Mouse (Mus musculus) megakaryocyte, adult 5-6 weeks (primary cell): ENCODE measurements around the gene Fam214b. TPM values are rescaled to one million over a fixed set of nuclear protein-coding genes. Genes with fewer than 3 reads are reported as not detected.

ENCODE experiments used
- ATAC-seq: 2 replicates; pipeline ENCODE4 v1.8.0; 2016; ENCODE audit warnings: mild to moderate bottlenecking, inconsistent platforms; ENCODE audit not compliant: poor library complexity, severe bottlenecking
- total RNA-seq, 2 experiments: library from RNA; stranded (forward) in 1 of 2; stranded (reverse) in 1 of 2; fragments of 153-499, 151-499 nt in 1 of 2; fragments of 221-1000, 200-1000 nt in 1 of 2; gene quantifications; 2 replicates each; pipeline versions ENCODE4 v1.2.3 to v1.2.4; 2015 to 2017

Gene Fam214b
- total RNA-seq, 2 experiments from 2014 or later, result 15.4 to 31.7 TPM

DNA sequence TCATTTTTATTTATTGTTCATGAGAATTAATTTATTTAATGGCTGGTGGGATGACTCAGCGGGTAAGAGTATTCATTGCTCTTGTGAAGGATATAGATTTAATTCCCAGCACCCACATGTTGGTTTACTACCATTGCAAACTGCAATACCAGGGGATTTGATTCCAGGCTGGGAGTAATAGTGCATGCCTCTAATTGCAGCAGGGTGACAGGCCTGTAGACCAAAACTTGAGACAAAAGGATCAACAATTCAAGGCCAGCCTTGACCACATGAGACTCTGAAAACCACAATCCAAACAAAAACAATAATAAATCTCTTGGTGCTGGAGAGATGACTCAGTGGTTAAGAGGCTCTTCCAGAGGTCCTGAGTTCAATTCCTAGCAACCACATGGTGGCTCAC, 33.9 kb downstream of the Fam214b start:
- ATAC-seq, result no peak

DNA sequence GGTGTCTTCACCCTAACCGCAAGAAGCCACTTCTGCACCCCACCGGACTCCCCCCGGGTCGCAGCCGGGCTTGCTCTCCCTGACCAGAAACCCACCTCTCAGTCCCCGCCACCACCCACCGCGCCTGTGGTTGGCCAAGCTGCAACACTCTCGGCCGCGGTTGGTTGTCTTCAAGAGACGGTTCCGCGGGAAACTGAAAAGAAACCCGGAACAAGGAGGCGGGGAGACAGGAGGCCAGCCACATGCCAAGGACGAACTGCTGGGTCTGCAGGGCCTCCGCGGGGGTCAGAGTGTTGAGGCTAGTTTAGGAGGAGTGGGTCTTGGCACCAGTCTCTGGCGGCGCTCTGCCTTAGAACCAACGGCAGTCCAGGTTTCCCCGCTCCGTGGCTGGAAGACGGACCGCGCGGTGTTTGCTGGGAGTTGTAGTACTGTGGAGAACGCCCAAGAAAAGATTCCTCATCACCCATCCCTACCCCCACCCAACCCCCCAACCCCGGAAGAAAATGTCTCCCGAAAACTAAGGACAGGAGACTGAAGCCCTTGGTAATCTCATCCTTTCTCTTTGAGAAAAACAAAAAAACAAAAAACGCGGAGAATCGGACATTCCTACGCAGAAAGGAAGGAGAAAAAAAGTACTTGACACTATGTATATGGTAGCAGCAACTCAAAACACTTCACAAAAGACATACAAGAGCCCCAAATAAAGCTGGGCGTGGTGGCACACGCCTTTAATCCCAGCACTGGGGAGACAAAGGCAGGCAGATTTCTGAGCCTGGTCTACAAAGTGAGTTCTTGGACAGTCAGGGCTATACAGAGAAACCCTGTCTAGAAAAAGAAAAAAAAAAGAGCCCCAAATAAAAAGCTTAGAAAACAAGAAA, 35.6 kb downstream of the Fam214b start, which contains the start of gene Fancg:
TSS of gene Fancg (minus strand) at position 346 of the 878 bp plus-strand sequence.
- ATAC-seq, result peak; percentile 96

DNA sequence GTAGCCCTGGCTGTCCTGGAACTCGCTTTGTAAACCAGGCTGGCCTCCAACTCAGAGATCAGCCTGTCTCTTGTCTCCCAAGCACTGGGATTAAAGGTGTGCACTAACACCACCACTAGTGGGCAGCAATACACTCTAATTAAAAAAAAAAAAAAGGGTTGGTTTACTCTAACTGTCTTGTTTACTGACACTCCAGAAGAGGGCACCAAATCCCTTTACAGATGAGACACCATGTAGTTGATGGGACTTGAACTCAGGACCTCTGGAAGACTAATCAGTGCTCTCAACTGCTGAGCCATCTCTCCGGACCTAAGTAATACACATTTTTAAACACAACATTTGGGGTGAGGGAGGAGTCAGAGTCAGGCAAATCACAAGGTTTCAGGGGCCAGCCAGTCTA, 40.3 kb downstream of the Fam214b start:
- ATAC-seq, result peak; percentile 63

DNA sequence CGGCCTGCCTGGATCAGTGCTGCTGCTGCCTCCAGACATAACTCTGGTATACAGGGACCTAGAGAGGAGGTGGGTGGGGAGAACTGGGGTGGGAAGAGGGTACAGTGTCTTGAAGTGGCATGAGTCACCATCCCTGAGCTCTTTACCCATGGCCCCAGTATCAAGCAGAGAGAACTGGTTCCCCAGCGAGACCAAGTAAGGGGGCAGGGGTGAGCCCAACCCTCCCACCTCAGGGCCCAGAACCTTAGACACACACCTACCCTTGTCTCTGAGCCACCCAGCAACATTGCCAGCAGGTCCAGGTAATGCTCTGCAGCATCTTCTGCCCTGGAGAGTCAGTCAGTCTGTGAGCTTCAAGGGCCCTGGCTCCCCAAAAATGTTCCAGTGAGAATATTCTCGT, 41.1 kb downstream of the Fam214b start:
- ATAC-seq, result no peak

DNA sequence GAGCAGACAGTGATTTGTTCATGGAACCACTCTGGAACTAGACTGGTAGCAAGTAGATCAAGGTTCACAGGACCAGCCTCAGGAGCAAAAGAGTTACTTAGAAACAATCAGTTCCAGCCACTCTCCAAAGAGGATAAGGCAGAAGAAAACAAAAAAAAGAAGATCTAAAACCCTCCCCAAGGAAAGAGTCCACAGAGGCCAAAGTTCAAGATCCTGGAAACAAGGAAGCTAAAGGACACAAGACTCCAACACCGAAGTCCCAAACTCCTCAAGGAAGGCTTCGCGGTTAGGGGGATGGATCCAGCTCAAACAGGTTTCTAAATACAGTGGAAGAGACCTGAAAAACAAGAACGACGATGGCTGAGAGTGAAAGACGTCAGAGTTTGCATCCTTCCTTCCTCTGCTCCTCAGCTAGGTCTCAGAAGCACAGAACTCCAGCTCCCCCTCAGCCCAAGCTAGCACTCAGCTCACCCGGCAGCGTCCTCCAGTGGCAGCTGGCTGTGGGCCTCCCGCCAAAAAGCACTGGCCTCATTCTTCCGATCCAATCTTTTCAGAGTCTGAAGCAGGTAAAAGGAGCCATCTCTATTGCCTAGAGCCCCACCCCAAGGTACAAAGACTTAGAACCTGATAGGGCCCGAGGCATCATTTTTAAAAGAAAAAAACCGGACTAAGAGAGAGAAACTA, 43.1 kb downstream of the Fam214b start:
- ATAC-seq, result no peak

DNA sequence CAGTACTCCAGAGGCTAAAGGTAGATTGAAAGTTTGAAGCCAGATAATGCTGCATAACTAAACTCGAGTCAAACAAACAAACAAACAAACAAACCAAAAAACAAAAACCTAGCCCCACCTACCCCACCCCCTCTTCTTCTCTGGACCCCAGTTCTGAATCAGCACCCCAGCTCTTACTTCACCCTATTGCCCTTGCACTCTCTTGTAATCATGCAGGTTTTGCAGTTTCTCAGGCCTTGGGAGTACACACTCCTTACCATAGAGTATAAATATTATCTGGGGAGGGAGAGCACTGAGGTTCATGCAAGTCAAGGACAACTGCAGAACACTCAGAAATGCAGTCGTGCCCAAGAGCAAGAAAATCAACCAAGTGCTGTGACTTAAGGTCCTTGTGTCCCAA, 44.7 kb downstream of the Fam214b start:
- no peak for ATAC-seq

DNA sequence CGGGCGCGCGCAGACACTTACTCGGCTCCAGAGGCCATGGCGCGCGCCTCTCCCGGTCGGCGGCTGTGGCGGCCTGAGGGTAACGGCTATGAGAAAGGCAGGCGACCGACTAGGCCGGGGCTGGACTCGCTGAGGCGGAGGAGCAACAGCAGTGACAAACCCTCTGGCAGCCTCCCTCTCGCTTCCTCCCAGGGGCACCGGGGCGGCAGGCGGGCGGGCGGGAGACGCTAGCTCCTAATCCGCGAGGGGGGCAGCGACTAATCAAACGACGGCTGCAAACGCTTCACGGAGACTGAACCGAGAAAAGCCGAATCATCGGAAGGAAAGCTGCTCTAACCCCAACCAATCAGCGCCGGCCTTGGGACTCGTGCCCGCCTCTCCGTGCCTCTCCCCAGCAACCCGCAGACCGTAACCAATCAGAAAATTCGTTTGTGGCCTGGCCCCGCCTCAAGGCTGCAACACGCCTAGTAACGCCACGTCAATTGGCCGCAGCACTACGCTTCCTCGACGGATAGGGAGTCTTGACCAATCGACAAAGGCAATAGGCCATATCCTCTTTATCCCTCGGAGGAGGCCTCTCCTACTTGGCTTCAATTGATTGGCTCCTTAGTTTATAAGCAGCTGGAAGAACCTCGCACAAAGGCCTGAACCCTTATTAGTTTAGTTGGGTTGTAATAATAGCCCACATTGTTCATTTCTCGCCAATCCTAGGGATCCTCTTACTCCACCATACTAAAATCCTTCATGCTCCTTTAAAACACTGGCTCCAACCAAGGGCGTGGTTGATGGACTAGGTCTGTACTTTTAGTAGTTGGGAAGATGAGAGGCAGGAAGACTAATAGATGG, 45.7 kb downstream of the Fam214b start, which contains the start of gene Vcp:
TSS of gene Vcp (minus strand) at position 367 of the 846 bp plus-strand sequence.
- ATAC-seq, result peak; percentile 95

DNA sequence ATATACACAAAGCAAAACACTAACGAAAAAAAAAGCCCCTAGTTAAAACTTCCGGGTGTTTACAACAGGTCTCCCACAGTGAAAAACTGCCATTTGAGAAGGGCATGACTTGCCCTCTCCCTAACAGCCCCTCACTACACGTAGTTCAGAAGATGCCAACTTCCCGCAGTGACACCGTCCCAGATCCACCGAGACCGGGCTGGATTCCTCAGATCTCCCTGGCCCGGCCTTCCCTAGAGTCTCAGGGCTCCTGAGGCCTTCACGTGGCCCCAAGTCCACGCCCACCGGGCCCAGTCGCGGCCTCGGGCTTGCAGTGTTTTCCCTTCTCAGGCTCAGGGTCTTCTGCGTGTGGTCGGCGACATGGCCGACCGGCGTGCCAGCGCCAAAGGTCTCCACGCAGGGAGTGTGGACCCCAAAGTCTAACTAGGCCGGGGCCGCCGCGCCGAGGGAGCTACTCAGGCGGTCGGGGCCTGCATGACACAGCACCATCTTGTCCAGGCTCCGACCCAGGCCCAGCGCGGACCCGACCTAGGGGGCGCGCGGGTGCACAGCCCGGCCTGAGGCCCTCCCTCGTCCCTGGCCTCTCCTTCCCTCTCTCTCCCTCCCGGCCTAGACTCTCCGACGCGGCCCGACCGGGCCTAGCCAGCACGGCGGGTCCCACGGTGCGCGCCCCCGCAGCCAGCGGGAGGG, 46.4 kb downstream of the Fam214b start:
- ATAC-seq, result peak; percentile 54

DNA sequence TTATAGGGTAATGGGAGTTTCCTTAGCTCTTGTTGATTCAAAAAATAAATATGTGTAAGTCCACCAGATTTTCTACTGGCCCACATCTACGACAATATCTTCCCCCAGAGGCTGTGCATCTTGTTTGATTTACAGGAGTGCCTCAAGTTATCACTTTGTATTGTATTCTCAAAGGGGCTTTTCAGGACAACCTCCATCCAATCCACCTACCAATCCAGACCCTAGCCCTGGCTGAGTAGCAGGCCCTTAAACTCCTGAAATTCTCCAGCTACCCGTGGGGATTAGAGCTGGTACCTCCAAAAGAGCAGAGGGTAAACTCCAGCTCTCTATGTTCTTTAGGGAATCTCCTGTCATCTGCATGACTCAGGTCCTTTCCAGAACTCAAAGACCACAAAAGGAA, 48.0 kb downstream of the Fam214b start:
- no peak for ATAC-seq

DNA sequence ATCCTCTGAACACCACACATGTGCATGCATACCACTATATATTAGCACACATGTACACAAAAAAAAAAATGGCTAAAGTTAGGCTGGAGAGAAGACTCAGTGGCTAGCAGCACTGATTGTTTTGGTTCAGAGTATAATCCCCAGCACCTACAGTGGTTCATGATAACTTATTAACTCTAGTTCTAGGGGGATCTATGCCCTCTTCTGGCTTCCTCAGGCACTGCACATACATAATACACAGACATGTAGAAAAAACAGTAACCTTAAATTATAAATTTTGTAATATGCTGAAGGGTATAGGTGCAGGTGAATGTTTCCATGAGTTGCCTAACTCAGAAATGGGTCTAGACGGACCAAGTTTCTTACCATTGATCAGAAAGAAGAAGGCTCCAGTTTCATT, 57.7 kb downstream of the Fam214b start:
- no peak for ATAC-seq

Other genes with a start within 250 kb of the Fam214b start
- gene Fam205a1, start 192.3 kb downstream of the Fam214b start, total RNA-seq (2015), result 0.11 TPM in 1 of 2 replicates, not detected in the other
- not detected in 2 replicates for gene Fam205a1, start 192.3 kb downstream of the Fam214b start, total RNA-seq (2017)
- gene Gm12394, start 189.4 kb downstream of the Fam214b start, total RNA-seq (2015), result not detected in 2 replicates
- gene Gm12394, start 189.4 kb downstream of the Fam214b start, total RNA-seq (2017), result not detected in 2 replicates
- gene Fam205c, start 172.0 kb downstream of the Fam214b start, total RNA-seq (2015), result not detected in 2 replicates
- not detected in 2 replicates for gene Fam205c, start 172.0 kb downstream of the Fam214b start, total RNA-seq (2017)
- gene Phf24, start 129.6 kb downstream of the Fam214b start, total RNA-seq (2015), result not detected in 2 replicates
- under 0.01 TPM in 1 of 2 replicates, not detected in the other for gene Phf24, start 129.6 kb downstream of the Fam214b start, total RNA-seq (2017)
- 5.4 and 6.0 TPM in 2 replicates for gene Dnajb5, start 96.4 kb downstream of the Fam214b start, total RNA-seq (2015)
- gene Dnajb5, start 96.4 kb downstream of the Fam214b start, total RNA-seq (2017), result 2.6 and 6.3 TPM in 2 replicates
- not detected in 2 replicates for gene 1700022I11Rik, start 76.6 kb downstream of the Fam214b start, total RNA-seq (2015)
- gene 1700022I11Rik, start 76.6 kb downstream of the Fam214b start, total RNA-seq (2017), result not detected in 2 replicates
- 81.5 and 86.4 TPM in 2 replicates for gene Vcp, start 45.7 kb downstream of the Fam214b start, total RNA-seq (2015)
- 154 and 165 TPM in 2 replicates for gene Vcp, start 45.7 kb downstream of the Fam214b start, total RNA-seq (2017)
- 11.3 and 12.5 TPM in 2 replicates for gene Fancg, start 35.7 kb downstream of the Fam214b start, total RNA-seq (2015)
- gene Fancg, start 35.7 kb downstream of the Fam214b start, total RNA-seq (2017), result 13.0 and 14.3 TPM in 2 replicates
- 7.9 and 9.7 TPM in 2 replicates for gene Pigo, start 20.4 kb downstream of the Fam214b start, total RNA-seq (2015)
- 5.6 and 11.1 TPM in 2 replicates for gene Pigo, start 20.4 kb downstream of the Fam214b start, total RNA-seq (2017)
- 70.8 and 77.7 TPM in 2 replicates for gene Stoml2, start 14.5 kb downstream of the Fam214b start, total RNA-seq (2015)
- gene Stoml2, start 14.5 kb downstream of the Fam214b start, total RNA-seq (2017), result 62.3 and 79.3 TPM in 2 replicates
- gene Unc13b, start 12.7 kb upstream of the Fam214b start, total RNA-seq (2015), result 0.16 TPM in 2 replicates
- gene Unc13b, start 12.7 kb upstream of the Fam214b start, total RNA-seq (2017), result 0.24 and 0.48 TPM in 2 replicates
- gene Atp8b5, start 220.9 kb upstream of the Fam214b start, total RNA-seq (2015), result 0.13 and 0.36 TPM in 2 replicates
- gene Atp8b5, start 220.9 kb upstream of the Fam214b start, total RNA-seq (2017), result 0.04 and 0.20 TPM in 2 replicates